Mouse (Mus musculus) CD4-positive, CD25-positive, alpha-beta regulatory T cell, adult 9 weeks (primary cell): ENCODE data around the gene Appl1. TPM values are rescaled to one million over a fixed set of nuclear protein-coding genes. Genes with fewer than 3 reads are reported as not detected.

Experiments used
- polyA plus RNA-seq: library from polyadenylated mRNA; unstranded; fragments of 100-300 nt; shearing (Covaris generic); gene quantifications from one replicate; pipeline ENCODE4 v1.2.1, GENCODE M21; 2017

Gene Appl1
- polyA plus RNA-seq, result 45.4 TPM

GRCm38 (mm10) chr14:26971106-26971789, at the start of gene Appl1:
TSS of gene Appl1 (minus strand) at chr14:26971232.

GRCm38 (mm10) chr14:26994211-26994741, 23.2 kb upstream of the Appl1 start, which contains the start of gene Hesx1:
TSS of gene Hesx1 (plus strand) at chr14:26994416.

DNA sequence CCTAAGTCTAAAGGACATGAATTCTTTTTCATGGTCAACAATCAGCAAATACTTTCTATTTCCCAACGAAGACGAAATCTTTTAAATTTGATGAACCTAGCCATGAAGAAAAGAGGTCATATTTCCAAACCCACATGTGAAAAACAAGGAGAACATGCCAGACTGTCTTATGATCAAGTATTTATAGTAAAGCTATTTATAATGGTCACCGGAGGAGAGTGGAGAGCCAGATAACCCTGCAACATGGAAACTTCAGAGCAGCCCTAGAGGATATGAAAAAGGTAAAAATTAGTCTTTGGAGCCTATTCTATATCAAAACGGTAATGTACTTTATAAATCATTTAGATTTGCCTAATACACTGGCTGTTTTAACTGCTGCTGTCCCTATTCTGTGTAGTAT, 76.6 kb downstream of the Appl1 start, which contains the start of gene Asb14:
Gene Asb14, plus strand, starts transcription at position 166 of the 400 bp plus-strand sequence.

Other genes with a start within 250 kb of the Appl1 start
- gene Asb14, start 76.7 kb downstream of the Appl1 start, polyA plus RNA-seq, result 0.56 TPM
- gene Hesx1, start 23.2 kb upstream of the Appl1 start, polyA plus RNA-seq, result 1.6 TPM
- 0.29 TPM for gene Il17rd, start 67.7 kb upstream of the Appl1 start, polyA plus RNA-seq
- gene Arhgef3, start 143.7 kb upstream of the Appl1 start, polyA plus RNA-seq, result 316 TPM